Mouse (Mus musculus) intestine, postnatal 0 days (tissue): ENCODE data around the gene Ankrd34c. TPM values are rescaled to one million over a fixed set of nuclear protein-coding genes. Genes with fewer than 3 reads are reported as not detected.

Experiments used
- ATAC-seq: fragments of 200-750 bp; cut with Nextera tagmentation; 2 replicates; pipeline ENCODE4 v1.8.0; 2017; ENCODE audit warnings: mild to moderate bottlenecking, moderate TSS enrichment, moderate library complexity
- H3K27ac ChIP-seq: fragments of 300-500 bp; sonication (generic); 2 replicates; pipeline ENCODE4 v1.5.1; 2014; ENCODE audit warnings: mild to moderate bottlenecking, low read depth, low read length, moderate library complexity
- H3K27me3 ChIP-seq: fragments of 300-500 bp; sonication (generic); replicated peaks from 2 replicates; pipeline ENCODE4 v1.6.1; 2014; ENCODE audit warnings: low read length, mixed read lengths; ENCODE audit not compliant: control insufficient read depth, insufficient read depth
- H3K36me3 ChIP-seq: fragments of 300-500 bp; sonication (generic); 2 replicates; pipeline ENCODE4 v1.6.1; 2014; ENCODE audit warnings: mild to moderate bottlenecking, moderate library complexity; ENCODE audit not compliant: control insufficient read depth, insufficient read depth
- H3K4me1 ChIP-seq: fragments of 300-500 bp; sonication (generic); replicated peaks from 2 replicates; pipeline ENCODE4 v1.6.1; 2014; ENCODE audit warnings: antibody characterized with exemption, low read length, mixed read lengths; ENCODE audit not compliant: control insufficient read depth, insufficient read depth
- H3K4me2 ChIP-seq: fragments of 300-500 bp; sonication (generic); replicated peaks from 2 replicates; pipeline ENCODE4 v1.6.1; 2014; ENCODE audit warnings: low read depth, mild to moderate bottlenecking, moderate library complexity
- H3K4me3 ChIP-seq: fragments of 300-500 bp; sonication (generic); 2 replicates; pipeline ENCODE4 v1.5.1; 2014; ENCODE audit warnings: low read depth, low read length
- H3K9ac ChIP-seq: fragments of 300-500 bp; sonication (generic); 2 replicates; pipeline ENCODE4 v1.6.1; 2014; ENCODE audit warnings: mild to moderate bottlenecking, low read depth, low read length
- H3K9me3 ChIP-seq: fragments of 300-500 bp; sonication (generic); 2 replicates; pipeline ENCODE4 v1.6.1; 2016; ENCODE audit warnings: mixed run types; ENCODE audit not compliant: control insufficient read depth
- CTCF ChIP-seq: sonication (generic); IDR thresholded peaks from 2 replicates; pipeline ENCODE4 v1.5.1; 2016; ENCODE audit warnings: low read depth, mild to moderate bottlenecking, control low read depth, antibody characterized with exemption, moderate library complexity
- WGBS: fragments of 180-500 bp; shearing (Covaris S2); extraction: QIAGEN DNeasy Blood & Tissue Kit; methylation state at CpG from one replicate; pipeline ENCODE4 v1.1.7; 2014; 5-methylcytosine and 5-hydroxymethylcytosine counted together
- polyA plus RNA-seq: library from polyadenylated mRNA; unstranded; fragments of >200 nt; fragmentation: Nextera tagmentation; extraction: Ambion mirVana; gene quantifications from 2 replicates; pipeline ENCODE4 v1.2.1, GENCODE M21; 2015

Gene Ankrd34c
- polyA plus RNA-seq, 1 experiment from 2014 or later: not detected

GRCm38 (mm10) chr9:89687503-89688226 lies 50.6 kb downstream of the Ankrd34c start:
- Histone ChIP-seq H3K9ac (no peak overlapping the region), H3K36me3 (no peaks in the 10 kb centered on the region), H3K9me3 (no peaks in the 10 kb centered on the region), H3K27me3 (no peaks in the 10 kb centered on the region), H3K4me3 (no peak overlapping the region), H3K4me2 (no peak overlapping the region), H3K27ac (no peak overlapping the region), H3K4me1 (no peaks in the 10 kb centered on the region)
- 53% methylated on average over 10 of the region's 10 CpGs for WGBS
- peak; percentile 80 for TF ChIP-seq CTCF
- no peak for ATAC-seq

GRCm38 (mm10) chr9:89686262-89686661 lies 52.0 kb downstream of the Ankrd34c start:
- no peaks in the 10 kb centered on the region for H3K4me1 ChIP-seq
- H3K27ac ChIP-seq: no peak overlapping the region
- 64% methylated on average over 2 of the region's 2 CpGs for WGBS
- H3K9ac ChIP-seq: no peak overlapping the region
- H3K4me3 ChIP-seq: no peak overlapping the region
- no peaks in the 10 kb centered on the region for H3K27me3 ChIP-seq
- no peak overlapping the region for H3K4me2 ChIP-seq
- ATAC-seq: no peak
- H3K9me3 ChIP-seq: no peaks in the 10 kb centered on the region
- TF ChIP-seq CTCF: peak; percentile 34; the same call in 1 of the 2 replicates
- no peaks in the 10 kb centered on the region for H3K36me3 ChIP-seq

GRCm38 (mm10) chr9:89678974-89679373 lies 59.3 kb downstream of the Ankrd34c start:
- Histone ChIP-seq H3K4me3 (no peak overlapping the region), H3K9me3 (no peaks in the 10 kb centered on the region), H3K4me2 (no peak overlapping the region), H3K36me3 (no peaks in the 10 kb centered on the region), H3K9ac (no peak overlapping the region), H3K27me3 (no peaks in the 10 kb centered on the region), H3K27ac (no peak overlapping the region), H3K4me1 (no peaks in the 10 kb centered on the region)
- ATAC-seq: no peak
- WGBS: 27% methylated on average over 1 of the region's 1 CpGs
- peak; percentile 74 for TF ChIP-seq CTCF

Other genes with a start within 250 kb of the Ankrd34c start
- 0.08 TPM in 2 replicates for gene Minar1, start 115.3 kb downstream of the Ankrd34c start, polyA plus RNA-seq
- 115 TPM in 2 replicates for gene Tmed3, start 33.4 kb downstream of the Ankrd34c start, polyA plus RNA-seq
- 0.13 TPM in 1 of 2 replicates, not detected in the other for gene Rasgrf1, start 171.4 kb upstream of the Ankrd34c start, polyA plus RNA-seq